Mouse (Mus musculus) urinary bladder, adult 2 months (tissue): ENCODE measurements around the gene Olfr1199. TPM values are rescaled to one million over a fixed set of nuclear protein-coding genes. Genes with fewer than 3 reads are reported as not detected.

ENCODE experiments used
- DNase-seq: peaks from one replicate; pipeline ENCODE4 v3.0.0; 2022; ENCODE audit warnings: low spot score
- polyA plus RNA-seq: library from polyadenylated mRNA; depleted of rRNA; stranded (reverse); fragments of >200 nt; gene quantifications from 2 replicates; pipeline ENCODE4 v1.2.3, GENCODE M21; 2012; rRNA removed

Gene Olfr1199
- polyA plus RNA-seq = not detected in 2 replicates

DNA sequence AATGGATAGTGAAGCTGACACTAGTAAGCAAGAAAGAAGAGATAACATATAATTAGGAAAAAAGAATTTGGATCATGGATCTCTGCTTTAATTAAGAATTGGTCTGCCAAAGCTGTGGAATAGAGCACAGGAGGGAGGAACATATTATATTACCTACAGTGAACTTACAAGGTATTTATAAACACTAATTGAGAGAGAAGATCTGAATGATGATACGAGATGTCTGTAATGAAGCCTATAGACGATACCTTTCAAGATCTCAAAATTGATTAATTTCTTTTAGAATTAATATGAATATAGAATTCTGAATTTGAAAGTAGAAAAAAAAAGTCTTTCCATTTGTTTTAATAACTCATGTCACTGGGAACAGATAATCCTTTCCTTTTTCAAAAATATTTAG lies at the start of gene Olfr1199:
Olfr1199 (minus strand) TSS at position 101 of the 400 bp plus-strand sequence.
- DNase-seq = no peak

- DNase-seq = no peak
These were observed 32.5 kb upstream of the Olfr1199 start, which contains the start of gene Olfr1201 for GRCm38 (mm10) chr2:88792736-88793135. Olfr1201 (plus strand) TSS chr2:88793036.

- DNase-seq = no peak
These were observed 10.1 kb upstream of the Olfr1199 start, which contains the start of gene Olfr1200 for GRCm38 (mm10) chr2:88770388-88770787. Olfr1200 (minus strand) TSS chr2:88770488.

DNA sequence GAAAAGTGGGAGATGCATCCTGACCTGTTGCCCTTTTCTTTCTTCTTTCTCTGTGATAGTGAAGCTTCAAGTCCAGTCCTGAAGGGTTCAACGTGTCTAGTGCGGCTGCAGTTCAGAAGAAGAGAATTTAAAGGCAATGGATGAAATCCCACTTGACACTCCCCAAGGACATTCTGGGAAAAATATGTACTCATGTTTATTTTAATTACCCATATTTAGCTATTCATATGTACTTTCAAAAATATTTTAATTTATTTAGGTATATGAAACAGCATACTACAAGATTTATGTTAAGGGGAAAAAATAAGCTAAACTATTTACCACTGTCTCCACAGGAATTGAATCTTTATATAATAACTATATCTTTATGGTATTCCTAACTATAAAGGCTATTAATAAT lies 9.0 kb downstream of the Olfr1199 start, which contains the start of gene Olfr1198:
Olfr1198 (minus strand) TSS at position 101 of the 400 bp plus-strand sequence.
- no peak for DNase-seq

- DNase-seq = no peak
These were observed 16.9 kb downstream of the Olfr1199 start for GRCm38 (mm10) chr2:88743379-88743778.

DNA sequence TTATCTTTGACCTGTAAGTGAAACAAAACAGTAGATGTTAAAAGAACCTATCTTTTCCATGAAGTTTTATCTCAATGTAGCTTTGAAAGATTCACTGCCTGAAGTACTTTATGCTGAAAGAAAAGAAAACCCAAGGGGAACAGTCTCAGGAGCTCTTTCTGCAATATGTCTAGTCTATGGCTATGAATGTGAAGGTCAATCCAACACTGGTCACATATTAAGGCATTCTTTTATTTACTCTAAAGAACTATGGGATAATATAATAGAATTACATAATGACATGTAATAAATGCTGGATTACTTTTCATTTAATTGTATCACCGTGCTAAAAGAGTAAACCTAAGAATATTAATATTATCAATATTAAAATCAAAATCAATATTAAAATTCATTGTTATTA lies 28.0 kb downstream of the Olfr1199 start, which contains the start of gene Olfr1197:
Olfr1197 (minus strand) TSS at position 101 of the 400 bp plus-strand sequence.
- no peak for DNase-seq

DNA sequence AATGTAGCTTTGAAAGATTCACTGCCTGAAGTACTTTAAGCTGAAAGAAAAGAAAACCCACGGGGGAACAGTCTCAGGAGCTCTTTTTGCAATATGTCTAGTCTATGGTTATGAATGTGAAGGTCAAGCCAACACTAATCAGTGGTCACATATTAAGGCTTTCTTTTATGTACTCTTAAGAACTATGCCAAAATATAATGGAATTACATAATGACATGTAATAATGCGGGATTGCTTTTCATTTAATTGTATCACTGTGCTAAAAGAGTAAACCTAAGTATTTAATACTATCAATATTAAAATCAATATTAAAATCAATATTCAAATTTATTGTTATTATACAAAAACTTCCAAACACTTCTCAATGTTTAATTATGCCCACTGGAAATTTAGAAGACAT lies 55.8 kb downstream of the Olfr1199 start, which contains the start of gene Olfr1196:
Olfr1196 (minus strand) TSS at position 101 of the 400 bp plus-strand sequence.
- no peak for DNase-seq

Other genes with a start within 250 kb of the Olfr1199 start
- gene Olfr1186, start 241.9 kb downstream of the Olfr1199 start, polyA plus RNA-seq = not detected in 2 replicates
- not detected in 2 replicates for gene Olfr1188, start 203.5 kb downstream of the Olfr1199 start, polyA plus RNA-seq
- not detected in 2 replicates for gene Olfr1189, start 174.0 kb downstream of the Olfr1199 start, polyA plus RNA-seq
- not detected in 2 replicates for gene Olfr1191-ps1, start 119.9 kb downstream of the Olfr1199 start, polyA plus RNA-seq
- gene Olfr1192-ps1, start 112.0 kb downstream of the Olfr1199 start, polyA plus RNA-seq = not detected in 2 replicates
- not detected in 2 replicates for gene Olfr1193, start 84.8 kb downstream of the Olfr1199 start, polyA plus RNA-seq
- gene Olfr1195, start 71.3 kb downstream of the Olfr1199 start, polyA plus RNA-seq = not detected in 2 replicates
- not detected in 2 replicates for gene Olfr1196, start 55.9 kb downstream of the Olfr1199 start, polyA plus RNA-seq
- not detected in 2 replicates for gene Olfr1197, start 28.1 kb downstream of the Olfr1199 start, polyA plus RNA-seq
- not detected in 2 replicates for gene Olfr1198, start 9.1 kb downstream of the Olfr1199 start, polyA plus RNA-seq
- gene Olfr1200, start 10.0 kb upstream of the Olfr1199 start, polyA plus RNA-seq = not detected in 2 replicates
- gene Olfr1201, start 32.6 kb upstream of the Olfr1199 start, polyA plus RNA-seq = not detected in 2 replicates
- gene Olfr1202, start 54.0 kb upstream of the Olfr1199 start, polyA plus RNA-seq = not detected in 2 replicates
- not detected in 2 replicates for gene Olfr1205, start 69.3 kb upstream of the Olfr1199 start, polyA plus RNA-seq
- gene Olfr1204, start 88.8 kb upstream of the Olfr1199 start, polyA plus RNA-seq = not detected in 2 replicates
- not detected in 2 replicates for gene Olfr1206, start 102.8 kb upstream of the Olfr1199 start, polyA plus RNA-seq
- not detected in 2 replicates for gene Olfr1208, start 141.8 kb upstream of the Olfr1199 start, polyA plus RNA-seq
- not detected in 2 replicates for gene Olfr1209, start 154.7 kb upstream of the Olfr1199 start, polyA plus RNA-seq
- not detected in 2 replicates for gene Olfr1211, start 177.6 kb upstream of the Olfr1199 start, polyA plus RNA-seq
- not detected in 2 replicates for gene Olfr1212, start 193.5 kb upstream of the Olfr1199 start, polyA plus RNA-seq
- gene Gm13762, start 219.8 kb upstream of the Olfr1199 start, polyA plus RNA-seq = not detected in 2 replicates
- not detected in 2 replicates for gene Olfr1214, start 232.2 kb upstream of the Olfr1199 start, polyA plus RNA-seq
- gene Olfr1215, start 246.5 kb upstream of the Olfr1199 start, polyA plus RNA-seq = not detected in 2 replicates